Mouse (Mus musculus) liver, embryonic 11.5 days (tissue): ENCODE results near the gene Tmem179. TPM values are rescaled to one million over a fixed set of nuclear protein-coding genes. Genes with fewer than 3 reads are reported as not detected.

Experiments
- ATAC-seq: fragments of 200-750 bp; cut with Nextera tagmentation; replicated peaks from 2 replicates; pipeline ENCODE4 v1.8.0; 2017; ENCODE audit warnings: moderate number of reproducible peaks, mild to moderate bottlenecking, moderate TSS enrichment, moderate library complexity; ENCODE audit not compliant: low FRiP score
- DNase-seq: peaks from one replicate; pipeline ENCODE4 v3.0.0-alpha.2; 2017; ENCODE audit warnings: low spot score
- H3K27ac ChIP-seq: fragments of 300-500 bp; sonication (generic); 2 replicates; pipeline ENCODE4 v1.5.1; 2014; ENCODE audit warnings: mild to moderate bottlenecking, low read depth, low read length, control low read depth
- H3K27me3 ChIP-seq: fragments of 300-500 bp; sonication (generic); replicated peaks from 2 replicates; pipeline ENCODE4 v1.6.1; 2014; ENCODE audit warnings: low read length, mixed read lengths; ENCODE audit not compliant: control insufficient read depth, insufficient read depth
- H3K36me3 ChIP-seq: fragments of 300-500 bp; sonication (generic); 2 replicates; pipeline ENCODE4 v1.6.1; 2014; ENCODE audit warnings: mild to moderate bottlenecking, low read length, moderate library complexity, mixed read lengths; ENCODE audit not compliant: control insufficient read depth, insufficient read depth
- H3K4me1 ChIP-seq: fragments of 300-500 bp; sonication (generic); replicated peaks from 2 replicates; pipeline ENCODE4 v1.6.1; 2014; ENCODE audit warnings: low read length, mixed read lengths; ENCODE audit not compliant: control insufficient read depth, insufficient read depth
- H3K4me2 ChIP-seq: fragments of 300-500 bp; sonication (generic); 2 replicates; pipeline ENCODE4 v1.6.1; 2014; ENCODE audit warnings: mild to moderate bottlenecking, control low read depth, moderate library complexity
- H3K4me3 ChIP-seq: fragments of 300-500 bp; sonication (generic); 2 replicates; pipeline ENCODE4 v1.5.1; 2014; ENCODE audit warnings: low read depth, low read length, control low read depth
- H3K9ac ChIP-seq: fragments of 300-500 bp; sonication (generic); 2 replicates; pipeline ENCODE4 v1.6.1; 2014; ENCODE audit warnings: low read depth, low read length, control low read depth
- H3K9me3 ChIP-seq: fragments of 300-500 bp; sonication (generic); 2 replicates; pipeline ENCODE4 v1.6.1; 2016; ENCODE audit warnings: low read length, inconsistent platforms, mixed read lengths; ENCODE audit not compliant: control insufficient read depth
- WGBS: fragments of 180-500 bp; shearing (Covaris S2); extraction: QIAGEN DNeasy Blood & Tissue Kit; methylation state at CpG from one replicate; pipeline ENCODE4 v1.1.7; 2014; 5-methylcytosine and 5-hydroxymethylcytosine counted together
- polyA plus RNA-seq: library from polyadenylated mRNA; unstranded; fragments of >200 nt; fragmentation: Nextera tagmentation; extraction: Ambion mirVana; gene quantifications from 2 replicates; pipeline ENCODE4 v1.2.1, GENCODE M21; 2014

Gene Tmem179
- polyA plus RNA-seq, 1 experiment from 2014 or later: 0.71 TPM

- no peak overlapping the region for H3K4me2 ChIP-seq
- DNase-seq: no peak
- no peaks in the 10 kb centered on the region for H3K27me3 ChIP-seq
- 71% methylated on average over 3 of the region's 3 CpGs for WGBS
- H3K36me3 ChIP-seq: no peaks in the 10 kb centered on the region
- H3K4me1 ChIP-seq: no peaks in the 10 kb centered on the region; the same call in 1 of the 2 replicates
- no peaks in the 10 kb centered on the region for H3K9me3 ChIP-seq
- H3K9ac ChIP-seq: no peak overlapping the region
- no peak overlapping the region for H3K4me3 ChIP-seq
- no peak overlapping the region for H3K27ac ChIP-seq
- peak; percentile 40; the same call in 1 of the 2 replicates for ATAC-seq
Observed at GRCm38 (mm10) chr12:112464516-112464915, 52.0 kb downstream of the Tmem179 start.

GRCm38 (mm10) chr12:112463750-112464444 lies 52.6 kb downstream of the Tmem179 start:
- H3K4me3 ChIP-seq: no peak overlapping the region
- no peaks in the 10 kb centered on the region; the same call in 1 of the 2 replicates for H3K4me1 ChIP-seq
- peak overlapping the region; percentile 9; the same call in 1 of the 2 replicates for H3K27ac ChIP-seq
- H3K27me3 ChIP-seq: no peaks in the 10 kb centered on the region
- WGBS: 34% methylated on average over 3 of the region's 3 CpGs
- DNase-seq (no peak), ATAC-seq (peak; percentile 62)
- H3K9me3 ChIP-seq: no peaks in the 10 kb centered on the region
- no peaks in the 10 kb centered on the region for H3K36me3 ChIP-seq
- H3K4me2 ChIP-seq: no peak overlapping the region
- no peak overlapping the region for H3K9ac ChIP-seq

GRCm38 (mm10) chr12:112463209-112463608 lies 53.3 kb downstream of the Tmem179 start:
- Histone ChIP-seq H3K9ac (no peak overlapping the region), H3K4me2 (no peak overlapping the region), H3K4me3 (no peak overlapping the region), H3K36me3 (no peaks in the 10 kb centered on the region), H3K4me1 (no peaks in the 10 kb centered on the region; the same call in 1 of the 2 replicates), H3K27ac (no peak overlapping the region), H3K9me3 (no peaks in the 10 kb centered on the region), H3K27me3 (no peaks in the 10 kb centered on the region)
- DNase-seq (no peak), ATAC-seq (no peak)
- WGBS: 69% methylated on average over 4 of the region's 4 CpGs

GRCm38 (mm10) chr12:112462423-112462822 lies 54.1 kb downstream of the Tmem179 start:
- H3K4me1 ChIP-seq: no peaks in the 10 kb centered on the region; the same call in 1 of the 2 replicates
- H3K9ac ChIP-seq: no peak overlapping the region
- H3K4me3 ChIP-seq: no peak overlapping the region
- H3K27ac ChIP-seq: no peak overlapping the region
- H3K27me3 ChIP-seq: no peaks in the 10 kb centered on the region
- no peak overlapping the region for H3K4me2 ChIP-seq
- H3K9me3 ChIP-seq: no peaks in the 10 kb centered on the region
- DNase-seq (no peak), ATAC-seq (no peak)
- H3K36me3 ChIP-seq: no peaks in the 10 kb centered on the region
- WGBS: 59% methylated on average over 12 of the region's 12 CpGs

GRCm38 (mm10) chr12:112457839-112458238 lies 58.7 kb downstream of the Tmem179 start:
- Histone ChIP-seq H3K27me3 (no peaks in the 10 kb centered on the region), H3K9me3 (no peaks in the 10 kb centered on the region), H3K27ac (no peak overlapping the region), H3K4me2 (no peak overlapping the region), H3K4me3 (no peak overlapping the region), H3K36me3 (no peaks in the 10 kb centered on the region), H3K4me1 (no peaks in the 10 kb centered on the region), H3K9ac (no peak overlapping the region)
- WGBS: 63% methylated on average over 4 of the region's 4 CpGs
- no peak for ATAC-seq
- DNase-seq: no peak

- H3K9me3 ChIP-seq: no peaks in the 10 kb centered on the region
- no peaks in the 10 kb centered on the region for H3K36me3 ChIP-seq
- WGBS: 64% methylated on average over 6 of the region's 6 CpGs
- no peaks in the 10 kb centered on the region for H3K4me1 ChIP-seq
- H3K27me3 ChIP-seq: no peaks in the 10 kb centered on the region
- ATAC-seq (no peak), DNase-seq (no peak)
- no peak overlapping the region; the same call in 1 of the 2 replicates for H3K9ac ChIP-seq
- no peak overlapping the region for H3K27ac ChIP-seq
- H3K4me3 ChIP-seq: no peak overlapping the region
- no peak overlapping the region for H3K4me2 ChIP-seq
Observed at GRCm38 (mm10) chr12:112456144-112456713, 60.3 kb downstream of the Tmem179 start.

GRCm38 (mm10) chr12:112451826-112452225 lies 64.7 kb downstream of the Tmem179 start:
- ATAC-seq (no peak), DNase-seq (no peak)
- H3K36me3 ChIP-seq: no peaks in the 10 kb centered on the region
- no peak overlapping the region for H3K4me2 ChIP-seq
- no peaks in the 10 kb centered on the region for H3K4me1 ChIP-seq
- H3K9ac ChIP-seq: no peak overlapping the region
- 88% methylated on average over 9 of the region's 9 CpGs for WGBS
- no peak overlapping the region for H3K4me3 ChIP-seq
- no peaks in the 10 kb centered on the region for H3K9me3 ChIP-seq
- H3K27me3 ChIP-seq: no peaks in the 10 kb centered on the region
- no peak overlapping the region for H3K27ac ChIP-seq

- no peak overlapping the region for H3K4me2 ChIP-seq
- H3K27me3 ChIP-seq: no peaks in the 10 kb centered on the region
- H3K4me3 ChIP-seq: no peak overlapping the region
- ATAC-seq: no peak
- DNase-seq: no peak
- no peak overlapping the region for H3K27ac ChIP-seq
- H3K4me1 ChIP-seq: no peaks in the 10 kb centered on the region
- no peaks in the 10 kb centered on the region for H3K36me3 ChIP-seq
- WGBS: 72% methylated on average over 1 of the region's 1 CpGs
- H3K9me3 ChIP-seq: no peaks in the 10 kb centered on the region
- no peak overlapping the region for H3K9ac ChIP-seq
Observed at GRCm38 (mm10) chr12:112451381-112451780, 65.2 kb downstream of the Tmem179 start.

GRCm38 (mm10) chr12:112450883-112451282 lies 65.7 kb downstream of the Tmem179 start:
- no peaks in the 10 kb centered on the region for H3K27me3 ChIP-seq
- ATAC-seq (no peak), DNase-seq (no peak)
- H3K4me3 ChIP-seq: no peak overlapping the region
- WGBS: 30% methylated on average over 6 of the region's 6 CpGs
- H3K9me3 ChIP-seq: no peaks in the 10 kb centered on the region
- no peak overlapping the region for H3K27ac ChIP-seq
- no peaks in the 10 kb centered on the region for H3K36me3 ChIP-seq
- H3K4me2 ChIP-seq: no peak overlapping the region
- no peak overlapping the region for H3K9ac ChIP-seq
- H3K4me1 ChIP-seq: no peaks in the 10 kb centered on the region
